In the genomic region with DNA sequence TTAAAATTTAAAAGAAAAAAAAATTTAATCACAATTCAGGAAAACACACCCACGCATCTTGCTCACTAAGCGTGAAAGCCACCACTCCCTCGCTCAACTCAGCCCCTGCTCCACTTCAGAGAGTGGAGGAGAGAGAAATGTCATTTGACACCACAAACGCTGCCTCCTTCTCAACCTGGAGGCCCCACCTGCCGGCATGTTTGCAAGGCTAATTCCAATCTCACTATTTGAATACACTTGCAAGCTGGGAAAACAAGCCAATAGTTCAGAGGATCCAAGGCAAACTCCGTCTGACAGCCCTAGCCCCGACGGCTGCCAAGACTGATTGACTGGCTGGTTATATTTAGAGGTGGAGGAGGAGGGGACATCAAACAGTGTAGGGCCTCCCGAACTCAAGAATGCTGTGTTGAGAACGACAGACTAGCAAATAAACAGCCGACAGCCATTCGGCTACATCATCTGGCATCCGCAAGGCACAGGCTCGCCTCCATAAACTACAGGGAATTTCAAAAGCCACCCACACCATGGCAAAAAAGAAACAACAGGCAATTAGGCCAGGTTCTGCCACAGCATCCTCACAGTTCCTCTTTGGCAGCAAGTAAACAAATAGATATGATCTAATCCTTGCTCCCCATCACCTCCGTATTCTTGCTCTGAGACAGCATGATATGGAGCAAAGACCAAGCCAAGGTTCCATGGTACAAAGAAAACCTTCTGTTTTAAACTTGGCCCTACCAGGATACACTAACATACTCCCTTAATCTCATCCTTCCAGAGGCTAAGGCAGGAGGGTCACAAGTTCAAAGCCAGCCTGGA, we compare ENCODE assay signal across 8 mouse cellular contexts.
A peak's percentile ranks its signal among the peaks of the same experiment; 100 is the strongest.
DNase-seq lines count a peak whose midpoint lies in the region; ATAC-seq and TF ChIP-seq lines count a peak whose summit lies in the region.

No protein-coding gene starts in this region.

- H3K4me1 ChIP-seq in bone marrow, adult 2 months (ENCODE audit: control insufficient read depth, insufficient read depth, low read length) = peaks cover 1% of the 10 kb centered on the region; the same call in 1 of the 2 replicates
- peaks cover 86% of the 10 kb centered on the region for H3K4me1 ChIP-seq in forebrain, embryonic 13.5 days
- peaks cover 72% of the 10 kb centered on the region for H3K4me1 ChIP-seq in lung, embryonic 15.5 days
- H3K4me1 ChIP-seq in small intestine, adult 2 months (ENCODE audit: control insufficient read depth, insufficient read depth, insufficient read length, low read length) = peaks cover 17% of the 10 kb centered on the region

- peak overlapping the region; percentile 53 for H3K27ac ChIP-seq in bone marrow, adult 2 months (ENCODE audit: control insufficient read depth, insufficient read depth, low read depth, low read length, poor library complexity)
- peak overlapping the region; percentile 89 for H3K27ac ChIP-seq in forebrain, embryonic 13.5 days
- peak overlapping the region; percentile 83 for H3K27ac ChIP-seq in layer of hippocampus, adult 2 months
- peak overlapping the region; percentile 34 for H3K27ac ChIP-seq in lung, embryonic 15.5 days
- H3K27ac ChIP-seq in small intestine, adult 2 months (ENCODE audit: insufficient read depth, low read depth, low read length) = peak overlapping the region; percentile 52

- H3K4me3 ChIP-seq in bone marrow, adult 2 months (replicated peaks; ENCODE audit: control insufficient read depth, low read depth, low read length) = no peak overlapping the region
- no peak overlapping the region for H3K4me3 ChIP-seq in forebrain, embryonic 13.5 days
- H3K4me3 ChIP-seq in layer of hippocampus, adult 2 months = peak overlapping the region; percentile 29
- no peak overlapping the region for H3K4me3 ChIP-seq in lung, embryonic 15.5 days
- no peak overlapping the region for H3K4me3 ChIP-seq in small intestine, adult 2 months (ENCODE audit: low read depth, low read length)

- peak overlapping the region; percentile 18; the same call in 1 of the 2 replicates for H3K4me2 ChIP-seq in forebrain, embryonic 13.5 days
- H3K4me2 ChIP-seq in lung, embryonic 15.5 days = peak overlapping the region; percentile 25

- peaks cover 4% of the 10 kb centered on the region; the same call in 1 of the 2 replicates for H3K36me3 ChIP-seq in forebrain, embryonic 13.5 days (ENCODE audit: poor library complexity, severe bottlenecking)
- H3K36me3 ChIP-seq in lung, embryonic 15.5 days = no peaks in the 10 kb centered on the region
- no peaks in the 10 kb centered on the region for H3K36me3 ChIP-seq in small intestine, adult 2 months (ENCODE audit: control insufficient read depth, insufficient read depth, low read length)

- 0 out of 2 replicates have a peak overlapping the region, but pooled peaks have one; percentile 10 for H3K9ac ChIP-seq in forebrain, embryonic 13.5 days
- no peak overlapping the region for H3K9ac ChIP-seq in lung, embryonic 15.5 days

- ATAC-seq in forebrain, embryonic 13.5 days = peak; percentile 67
- peak; percentile 55; the same call in 1 of the 2 replicates for ATAC-seq in lung, embryonic 15.5 days (ENCODE audit: borderline replicate concordance, extremely low read depth, low FRiP score, low TSS enrichment)
- no peak for ATAC-seq in megakaryocyte, adult 5-6 weeks (ENCODE audit: poor library complexity, severe bottlenecking)

- H3K27me3 ChIP-seq in forebrain, embryonic 13.5 days = no peaks in the 10 kb centered on the region
- no peaks in the 10 kb centered on the region for H3K27me3 ChIP-seq in lung, embryonic 15.5 days
- H3K27me3 ChIP-seq in small intestine, adult 2 months (ENCODE audit: control insufficient read depth, insufficient read depth, low read length) = no peaks in the 10 kb centered on the region

- DNase-seq in CD4-positive, CD25-positive, alpha-beta regulatory T cell, adult 2 months (ENCODE audit: low read depth, low spot score) = peak; percentile 77
- DNase-seq in heart, postnatal 14 days = peak; percentile 58 to 67
- peak; percentile 47 to 65 for DNase-seq in layer of hippocampus, adult 2 months (ENCODE audit: low spot score in 2 of 2)

- TF ChIP-seq POLR2A in bone marrow, adult 2 months (IDR thresholded peaks at IDR 0.05; ENCODE audit: borderline replicate concordance, control insufficient read depth, low read depth, low read length) = no peak
- peak; percentile 35; the same call in 1 of the 2 replicates for TF ChIP-seq POLR2A in small intestine, adult 2 months (IDR thresholded peaks at IDR 0.05; ENCODE audit: low read depth, low read length)

- TF ChIP-seq CTCF in bone marrow, adult 2 months (IDR thresholded peaks at IDR 0.05; ENCODE audit: control insufficient read depth, insufficient read depth, low read length) = no peak
- TF ChIP-seq CTCF in layer of hippocampus, adult 2 months (conservative IDR thresholded peaks at IDR 0.05) = no peak
- TF ChIP-seq CTCF in small intestine, adult 2 months (IDR thresholded peaks at IDR 0.05; ENCODE audit: extremely low read depth, insufficient read length, insufficient replicate concordance, low read depth, low read length) = no peak

- H3K9me3 ChIP-seq in forebrain, embryonic 13.5 days (replicated peaks) = no peaks in the 10 kb centered on the region
- no peaks in the 10 kb centered on the region for H3K9me3 ChIP-seq in lung, embryonic 15.5 days

- intact Hi-C loops in heart, postnatal 14 days (cut with DNase I) = loop anchor here (2.0 to 5.0 kb wide), 2 partner anchors 72 to 96 kb away; no protein-coding TSS in a partner anchor

- WGBS in bone marrow, adult 2 months = 43% methylated on average over 15 of the region's 15 CpGs
- 5% methylated on average over 15 of the region's 15 CpGs for WGBS in forebrain, embryonic 13.5 days
- 12% methylated on average over 15 of the region's 15 CpGs for WGBS in lung, embryonic 15.5 days
- WGBS in small intestine, adult 2 months = 36% methylated on average over 15 of the region's 15 CpGs

Comparison
In these comparisons a context has a peak if more than half of its experiments do, and no peak if none do; other contexts are left out.
1. H3K27ac ChIP-seq: peak in every context shown above with its lines; median percentile 89 in forebrain, embryonic 13.5 days; 83 in layer of hippocampus, adult 2 months; 53 in bone marrow, adult 2 months; 52 in small intestine, adult 2 months; 34 in lung, embryonic 15.5 days.